Mouse (Mus musculus): Measurements from ENCODE around the gene Olfr25.
A peak's percentile ranks its signal among the peaks of the same experiment; 100 is the strongest.

The Olfr25 gene

GRCm38 (mm10) chr9:38328760-38329159 is at the start of gene Olfr25:
Olfr25 (plus strand) TSS chr9:38329060.
- DNase-seq (ENCODE audit: low spot score in 2 of 2): peak in 1 of 2 experiments; percentile 1

GRCm38 (mm10) chr9:38290807-38291206 is 38.1 kb upstream of the Olfr25 start, which contains the start of gene Olfr896-ps1:
Olfr896-ps1 (plus strand) TSS chr9:38291107.
- DNase-seq (ENCODE audit: low spot score in 2 of 2): no peak

GRCm38 (mm10) chr9:38348111-38348510 is 19.3 kb downstream of the Olfr25 start, which contains the start of gene Olfr898:
Olfr898 (plus strand) TSS chr9:38348411.
- DNase-seq (ENCODE audit: low spot score in 2 of 2): no peak

- DNase-seq (ENCODE audit: low spot score in 2 of 2): no peak
These were observed 37.7 kb downstream of the Olfr25 start, which contains the start of gene Olfr250 for GRCm38 (mm10) chr9:38366596-38366995. Olfr250 (plus strand) TSS chr9:38366896.

- no peak for DNase-seq (ENCODE audit: low spot score in 2 of 2)
These were observed 47.9 kb downstream of the Olfr25 start, which contains the start of gene Olfr251 for GRCm38 (mm10) chr9:38376786-38377185. Olfr251 (plus strand) TSS chr9:38377086.

All from frontal cortex, postnatal 36 days (tissue).